In genomic region chr17:49468223-49468622, GRCm38 (mm10) we compare ENCODE assay signal across 9 mouse cellular contexts. TPM values are rescaled to one million over a fixed set of nuclear protein-coding genes. Genes with fewer than 3 reads are reported as not detected.
A peak's percentile ranks its signal among the peaks of the same experiment; 100 is the strongest.
DNase-seq lines count a peak whose midpoint lies in the region; ATAC-seq and TF ChIP-seq lines count a peak whose summit lies in the region.
"Had no signal": no experiment of that assay in that cellular context is flagged by ENCODE, and none has a peak within 500 bp of the region (broad histone marks: within the 10 kb centered on the region; RNA-seq: fewer than 3 reads in every experiment).

No protein-coding gene starts in this region.

- peak; percentile 98 for TF ChIP-seq CTCF in left cerebral cortex, adult 2 months (IDR thresholded peaks at IDR 0.05)

- peaks cover 13% of the 10 kb centered on the region for H3K4me1 ChIP-seq in heart, embryonic 11.5 days (ENCODE audit: control insufficient read depth, insufficient read depth, low read length)
- no peaks in the 10 kb centered on the region for H3K4me1 ChIP-seq in intestine, embryonic 14.5 days (replicated peaks; ENCODE audit: control insufficient read depth, insufficient read depth, low read length)
- peaks cover 3% of the 10 kb centered on the region; the same call in 1 of the 2 replicates for H3K4me1 ChIP-seq in midbrain, embryonic 13.5 days (replicated peaks)

- intact Hi-C loops in left cerebral cortex, adult 2 months (cut with DNase I): loop anchor here (1.0 to 5.0 kb wide), 2 partner anchors 149 to 431 kb away; partner anchors contain the start of gene Kif6

- H3K27ac ChIP-seq in heart, embryonic 11.5 days (ENCODE audit: low read depth, low read length): no peak overlapping the region
- no peak overlapping the region for H3K27ac ChIP-seq in intestine, embryonic 14.5 days (ENCODE audit: low read depth)
- H3K27ac ChIP-seq in left cerebral cortex, adult 2 months: no peak overlapping the region
- H3K27ac ChIP-seq in midbrain, embryonic 13.5 days: no peak overlapping the region
- H3K27ac ChIP-seq: lung, embryonic 15.5 days had no signal

- H3K4me2 ChIP-seq in heart, embryonic 11.5 days: no peak overlapping the region
- H3K4me2 ChIP-seq in intestine, embryonic 14.5 days (ENCODE audit: low read length): no peak overlapping the region
- no peak overlapping the region for H3K4me2 ChIP-seq in midbrain, embryonic 13.5 days (replicated peaks)
- H3K4me2 ChIP-seq: lung, embryonic 15.5 days had no signal

- peak; percentile 61 to 89 for DNase-seq in heart, adult 18-20 months
- peak; percentile 79 for DNase-seq in cerebellum, adult 9-11 months
- peak; percentile 52 to 64 for DNase-seq in frontal cortex, postnatal 14 days (ENCODE audit: low spot score in 2 of 2)
- DNase-seq in intestine, embryonic 14.5 days (ENCODE audit: low spot score): peak; percentile 92
- DNase-seq in left cerebral cortex, adult 2 months (ENCODE audit: extremely low spot score in 1 of 2, low spot score in 2 of 2): peak; percentile 65 to 84
- DNase-seq in spleen, postnatal 4 days (ENCODE audit: low spot score in 2 of 2): peak; percentile 66 to 88

- no peaks in the 10 kb centered on the region for H3K27me3 ChIP-seq in heart, embryonic 11.5 days (ENCODE audit: control insufficient read depth, insufficient read depth, low read length)
- no peaks in the 10 kb centered on the region for H3K27me3 ChIP-seq in intestine, embryonic 14.5 days (replicated peaks; ENCODE audit: control insufficient read depth, insufficient read depth, low read length)
- no peaks in the 10 kb centered on the region for H3K27me3 ChIP-seq in midbrain, embryonic 13.5 days
- H3K27me3 ChIP-seq: lung, embryonic 15.5 days had no signal

- H3K36me3 ChIP-seq in heart, embryonic 11.5 days (ENCODE audit: control insufficient read depth, insufficient read depth, low read length): no peaks in the 10 kb centered on the region
- H3K36me3 ChIP-seq in intestine, embryonic 14.5 days (ENCODE audit: control insufficient read depth, insufficient read depth, low read length): peaks cover 18% of the 10 kb centered on the region; the same call in 1 of the 2 replicates
- H3K36me3 ChIP-seq in midbrain, embryonic 13.5 days: no peaks in the 10 kb centered on the region

- no peak overlapping the region for H3K9ac ChIP-seq in heart, embryonic 11.5 days (ENCODE audit: low read depth, low read length)
- H3K9ac ChIP-seq in intestine, embryonic 14.5 days (ENCODE audit: low read length): no peak overlapping the region
- no peak overlapping the region for H3K9ac ChIP-seq in midbrain, embryonic 13.5 days (replicated peaks)
- H3K9ac ChIP-seq: lung, embryonic 15.5 days had no signal

- 32% methylated on average over 4 of the region's 4 CpGs for WGBS in heart, embryonic 11.5 days (ENCODE audit: insufficient replicate concordance)
- WGBS in intestine, embryonic 14.5 days: 31% methylated on average over 4 of the region's 4 CpGs
- 44% methylated on average over 4 of the region's 4 CpGs for WGBS in midbrain, embryonic 13.5 days

- no peaks in the 10 kb centered on the region for H3K9me3 ChIP-seq in heart, embryonic 11.5 days (replicated peaks; ENCODE audit: control insufficient read depth, low read length)
- no peaks in the 10 kb centered on the region for H3K9me3 ChIP-seq in intestine, embryonic 14.5 days (ENCODE audit: control insufficient read depth, low read length)
- H3K9me3 ChIP-seq in midbrain, embryonic 13.5 days: no peaks in the 10 kb centered on the region
- H3K9me3 ChIP-seq: lung, embryonic 15.5 days had no signal

- H3K4me3 ChIP-seq in heart, embryonic 11.5 days (ENCODE audit: low read depth, low read length): no peak overlapping the region
- H3K4me3 ChIP-seq in intestine, embryonic 14.5 days (ENCODE audit: low read depth, low read length): no peak overlapping the region
- no peak overlapping the region for H3K4me3 ChIP-seq in left cerebral cortex, adult 2 months
- H3K4me3 ChIP-seq in midbrain, embryonic 13.5 days (replicated peaks): no peak overlapping the region
- H3K4me3 ChIP-seq: lung, embryonic 15.5 days had no signal

- ATAC-seq in heart, embryonic 11.5 days (replicated peaks; ENCODE audit: insufficient number of reproducible peaks, low FRiP score, low TSS enrichment): no peak
- ATAC-seq in intestine, embryonic 14.5 days (replicated peaks; ENCODE audit: low FRiP score, low TSS enrichment, low read depth): no peak
- peak; percentile 19; the same call in 1 of the 2 replicates for ATAC-seq in midbrain, embryonic 13.5 days

RNA-seq across cellular contexts. Expression of gene Mocs1, which starts 40.1 kb away (rescaled TPM):
- 10 to 100 TPM; 19.9 to 24.0 TPM for total RNA-seq in heart, adult 18-20 months (2021)
- polyA plus RNA-seq in heart, embryonic 11.5 days (2014; fragmentation: Nextera tagmentation; extraction: Ambion mirVana): 7.3 and 8.7 TPM in 2 replicates
- 7.8 and 8.7 TPM in 2 replicates for polyA plus RNA-seq in intestine, embryonic 14.5 days (2014; fragmentation: Nextera tagmentation; extraction: Ambion mirVana)
- 10 to 100 TPM; 13.9 to 15.6 TPM for total RNA-seq in left cerebral cortex, adult 2 months (2021)
- polyA plus RNA-seq in midbrain, embryonic 13.5 days (2015; fragmentation: Nextera tagmentation; extraction: Ambion mirVana): 3.3 and 3.5 TPM in 2 replicates
